Mouse (Mus musculus): ENCODE results near the gene Sik1.

Gene Sik1

GRCm38 (mm10) chr17:31806496-31806895 lies 49.1 kb downstream of the Sik1 start:
- DNase-seq (ENCODE audit: low spot score) = no peak

- DNase-seq (ENCODE audit: low spot score) = no peak
Measured at GRCm38 (mm10) chr17:31806025-31806424, 49.6 kb downstream of the Sik1 start.

GRCm38 (mm10) chr17:31805585-31805984 lies 50.0 kb downstream of the Sik1 start:
- DNase-seq (ENCODE audit: low spot score) = no peak

GRCm38 (mm10) chr17:31802272-31803017 lies 53.2 kb downstream of the Sik1 start:
- no peak for DNase-seq (ENCODE audit: low spot score)

- no peak for DNase-seq (ENCODE audit: low spot score)
Measured at GRCm38 (mm10) chr17:31800852-31801363, 54.7 kb downstream of the Sik1 start.

- DNase-seq (ENCODE audit: low spot score) = no peak
Measured at GRCm38 (mm10) chr17:31795893-31796292, 59.7 kb downstream of the Sik1 start.

Measured in embryo, embryonic 10 days (tissue).